Mouse (Mus musculus): ENCODE measurements at regions not wholly inside any gene's neighbourhood (a gene's known extent, or its start where the extent isn't known, plus 50 kb on each side); places are given as distances from the start of the nearest gene placed in this dataset.

- no peak overlapping the region for H3K4me3 ChIP-seq (ENCODE audit: low read length)
- no peak overlapping the region for H3K9ac ChIP-seq (replicated peaks; ENCODE audit: low read length)
- WGBS: 88% methylated on average over 1 of the region's 1 CpGs
- H3K4me1 ChIP-seq (ENCODE audit: insufficient read depth, low read length): no peaks in the 10 kb centered on the region; the same call in 1 of the 2 replicates
- no peak for ATAC-seq (ENCODE audit: low FRiP score, low TSS enrichment)
- no peaks in the 10 kb centered on the region for H3K36me3 ChIP-seq (ENCODE audit: insufficient read depth, low read length)
- no peaks in the 10 kb centered on the region for H3K9me3 ChIP-seq (ENCODE audit: low read length)
- H3K27ac ChIP-seq (ENCODE audit: low read length): no peak overlapping the region
- H3K4me2 ChIP-seq (replicated peaks; ENCODE audit: low read depth, low read length): no peak overlapping the region
- H3K27me3 ChIP-seq (ENCODE audit: insufficient read depth, low read length): no peaks in the 10 kb centered on the region
These were observed 444.6 kb upstream of the Ubash3b start for GRCm38 (mm10) chr9:41606136-41606535.

DNA sequence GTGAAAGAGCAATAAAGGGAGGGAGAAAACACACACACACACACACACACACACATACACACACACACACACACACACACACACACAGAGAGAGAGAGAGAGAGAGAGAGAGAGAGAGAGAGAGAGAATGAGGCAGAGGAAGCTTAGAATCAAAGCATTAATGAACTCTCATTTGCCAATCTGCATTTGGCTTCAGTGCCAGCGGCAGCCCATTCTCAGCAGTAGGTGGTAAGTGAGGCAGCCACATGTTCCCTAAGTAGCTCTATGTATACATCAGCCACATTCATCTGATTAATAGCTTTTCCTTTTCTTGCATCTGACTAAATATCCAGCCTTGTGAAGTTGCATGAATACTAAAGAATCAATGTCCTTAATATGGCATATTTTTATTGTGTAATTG, 443.4 kb upstream of the Ubash3b start:
- H3K4me1 ChIP-seq (ENCODE audit: insufficient read depth, low read length): 0 out of 2 replicates have a peak, but pooled peaks cover under 1% of the 10 kb centered on the region
- WGBS: 70% methylated on average over 1 of the region's 1 CpGs
- no peaks in the 10 kb centered on the region for H3K27me3 ChIP-seq (ENCODE audit: insufficient read depth, low read length)
- no peak overlapping the region for H3K4me3 ChIP-seq (ENCODE audit: low read length)
- no peaks in the 10 kb centered on the region for H3K36me3 ChIP-seq (ENCODE audit: insufficient read depth, low read length)
- H3K9me3 ChIP-seq (ENCODE audit: low read length): no peaks in the 10 kb centered on the region
- ATAC-seq (ENCODE audit: low FRiP score, low TSS enrichment): no peak
- H3K9ac ChIP-seq (replicated peaks; ENCODE audit: low read length): no peak overlapping the region
- H3K4me2 ChIP-seq (replicated peaks; ENCODE audit: low read depth, low read length): no peak overlapping the region
- H3K27ac ChIP-seq (ENCODE audit: low read length): no peak overlapping the region

GRCm38 (mm10) chr9:41600778-41601177, 439.3 kb upstream of the Ubash3b start:
- H3K9ac ChIP-seq (replicated peaks; ENCODE audit: low read length): no peak overlapping the region
- H3K36me3 ChIP-seq (ENCODE audit: insufficient read depth, low read length): no peaks in the 10 kb centered on the region
- no peak overlapping the region for H3K4me3 ChIP-seq (ENCODE audit: low read length)
- no peak overlapping the region for H3K27ac ChIP-seq (ENCODE audit: low read length)
- H3K9me3 ChIP-seq (ENCODE audit: low read length): no peaks in the 10 kb centered on the region
- H3K4me2 ChIP-seq (replicated peaks; ENCODE audit: low read depth, low read length): no peak overlapping the region
- H3K27me3 ChIP-seq (ENCODE audit: insufficient read depth, low read length): no peaks in the 10 kb centered on the region
- ATAC-seq (ENCODE audit: low FRiP score, low TSS enrichment): no peak
- 52% methylated on average over 3 of the region's 3 CpGs for WGBS
- H3K4me1 ChIP-seq (ENCODE audit: insufficient read depth, low read length): 0 out of 2 replicates have a peak, but pooled peaks cover 5% of the 10 kb centered on the region

GRCm38 (mm10) chr9:41599874-41600273, 438.4 kb upstream of the Ubash3b start:
- Histone ChIP-seq H3K36me3 (ENCODE audit: insufficient read depth, low read length) (no peaks in the 10 kb centered on the region), H3K9ac (replicated peaks; ENCODE audit: low read length) (no peak overlapping the region), H3K27me3 (ENCODE audit: insufficient read depth, low read length) (no peaks in the 10 kb centered on the region), H3K4me2 (replicated peaks; ENCODE audit: low read depth, low read length) (no peak overlapping the region), H3K27ac (ENCODE audit: low read length) (no peak overlapping the region), H3K9me3 (ENCODE audit: low read length) (no peaks in the 10 kb centered on the region), H3K4me3 (ENCODE audit: low read length) (no peak overlapping the region), H3K4me1 (ENCODE audit: insufficient read depth, low read length) (0 out of 2 replicates have a peak, but pooled peaks cover 5% of the 10 kb centered on the region)
- WGBS: 29% methylated on average over 1 of the region's 1 CpGs
- ATAC-seq (ENCODE audit: low FRiP score, low TSS enrichment): no peak

DNA sequence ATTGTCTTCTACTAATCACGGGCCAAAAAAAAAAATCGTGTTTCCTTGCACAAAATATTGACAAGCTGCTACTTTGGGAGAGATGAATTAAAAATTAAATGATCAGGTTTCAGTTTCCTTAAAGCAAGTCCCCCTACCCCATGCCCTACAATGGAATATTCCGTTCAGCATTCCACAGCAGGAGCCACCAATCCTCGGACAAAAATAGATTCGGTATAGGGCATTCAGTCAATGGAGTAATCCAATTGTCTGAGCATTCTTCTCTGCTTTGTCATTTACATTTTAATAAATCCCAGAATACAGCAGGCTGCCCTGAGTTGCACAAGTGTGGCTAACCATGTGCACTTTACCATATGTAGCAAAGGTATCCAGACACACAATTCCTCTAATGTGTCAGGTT, 434.3 kb upstream of the Ubash3b start:
- 0 out of 2 replicates have a peak, but pooled peaks cover 5% of the 10 kb centered on the region for H3K4me1 ChIP-seq (ENCODE audit: insufficient read depth, low read length)
- no peak overlapping the region for H3K27ac ChIP-seq (ENCODE audit: low read length)
- ATAC-seq (ENCODE audit: low FRiP score, low TSS enrichment): no peak
- no peak overlapping the region for H3K4me3 ChIP-seq (ENCODE audit: low read length)
- WGBS: 62% methylated on average over 5 of the region's 5 CpGs
- no peak overlapping the region for H3K9ac ChIP-seq (replicated peaks; ENCODE audit: low read length)
- no peak overlapping the region for H3K4me2 ChIP-seq (replicated peaks; ENCODE audit: low read depth, low read length)
- no peaks in the 10 kb centered on the region for H3K9me3 ChIP-seq (ENCODE audit: low read length)
- H3K27me3 ChIP-seq (ENCODE audit: insufficient read depth, low read length): no peaks in the 10 kb centered on the region
- 0 out of 2 replicates have a peak, but pooled peaks cover 6% of the 10 kb centered on the region for H3K36me3 ChIP-seq (ENCODE audit: insufficient read depth, low read length)

DNA sequence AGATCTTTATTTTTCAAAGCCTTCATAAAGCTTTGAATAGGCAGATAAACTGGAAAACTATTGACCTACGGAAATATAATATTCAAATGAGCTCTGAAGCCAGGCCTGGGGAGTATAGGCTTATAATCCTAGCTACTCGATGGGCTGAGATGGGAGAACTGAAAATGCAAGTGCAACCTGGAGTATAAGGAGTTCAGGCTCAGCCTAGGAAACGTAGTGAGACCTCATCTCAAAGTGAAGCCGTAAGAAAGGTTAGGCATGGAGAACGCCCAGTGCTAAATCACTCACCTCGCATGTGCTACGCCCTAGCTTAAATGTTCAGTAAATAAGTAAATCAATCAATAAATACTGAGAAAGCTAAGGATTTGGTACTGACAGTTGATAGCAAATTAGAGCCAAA, 432.5 kb upstream of the Ubash3b start:
- Histone ChIP-seq H3K9ac (replicated peaks; ENCODE audit: low read length) (no peak overlapping the region), H3K9me3 (ENCODE audit: low read length) (no peaks in the 10 kb centered on the region), H3K27ac (ENCODE audit: low read length) (no peak overlapping the region), H3K4me2 (replicated peaks; ENCODE audit: low read depth, low read length) (no peak overlapping the region), H3K36me3 (ENCODE audit: insufficient read depth, low read length) (peaks cover 13% of the 10 kb centered on the region; the same call in 1 of the 2 replicates), H3K27me3 (ENCODE audit: insufficient read depth, low read length) (no peaks in the 10 kb centered on the region), H3K4me3 (ENCODE audit: low read length) (no peak overlapping the region), H3K4me1 (ENCODE audit: insufficient read depth, low read length) (0 out of 2 replicates have a peak, but pooled peaks cover 2% of the 10 kb centered on the region)
- ATAC-seq (ENCODE audit: low FRiP score, low TSS enrichment): no peak
- 82% methylated on average over 7 of the region's 7 CpGs for whole genome bisulfite sequencing

GRCm38 (mm10) chr9:41592900-41593690, 431.6 kb upstream of the Ubash3b start:
- no peak overlapping the region for H3K4me3 ChIP-seq (ENCODE audit: low read length)
- ATAC-seq (ENCODE audit: low FRiP score, low TSS enrichment): no peak
- H3K9me3 ChIP-seq (ENCODE audit: low read length): no peaks in the 10 kb centered on the region
- peaks cover 8% of the 10 kb centered on the region; the same call in 1 of the 2 replicates for H3K4me1 ChIP-seq (ENCODE audit: insufficient read depth, low read length)
- H3K9ac ChIP-seq (replicated peaks; ENCODE audit: low read length): no peak overlapping the region
- 90% methylated on average over 4 of the region's 4 CpGs for WGBS
- H3K27me3 ChIP-seq (ENCODE audit: insufficient read depth, low read length): no peaks in the 10 kb centered on the region
- no peak overlapping the region for H3K27ac ChIP-seq (ENCODE audit: low read length)
- H3K4me2 ChIP-seq (replicated peaks; ENCODE audit: low read depth, low read length): no peak overlapping the region
- peaks cover 13% of the 10 kb centered on the region; the same call in 1 of the 2 replicates for H3K36me3 ChIP-seq (ENCODE audit: insufficient read depth, low read length)

DNA sequence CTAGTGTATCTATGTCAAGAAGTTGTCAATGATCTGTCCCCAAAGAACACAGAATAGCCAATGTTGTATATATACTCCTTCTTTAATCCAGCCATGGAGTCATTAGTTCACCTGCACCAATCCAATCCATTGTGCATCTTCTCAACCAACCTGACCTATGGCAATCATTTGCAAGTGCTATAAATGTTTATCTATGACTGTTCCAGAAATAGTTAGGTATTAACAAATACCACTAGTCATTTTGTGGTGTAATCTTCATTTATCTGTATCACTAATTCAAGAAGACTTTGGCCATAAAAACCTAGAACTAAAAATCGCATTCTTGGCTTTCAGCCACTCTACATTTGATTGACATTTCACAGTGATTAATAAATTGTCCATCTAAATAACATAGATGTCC, 430.6 kb upstream of the Ubash3b start:
- Histone ChIP-seq H3K4me2 (replicated peaks; ENCODE audit: low read depth, low read length) (no peak overlapping the region), H3K9me3 (ENCODE audit: low read length) (no peaks in the 10 kb centered on the region), H3K9ac (replicated peaks; ENCODE audit: low read length) (no peak overlapping the region), H3K27ac (ENCODE audit: low read length) (no peak overlapping the region), H3K4me3 (ENCODE audit: low read length) (no peak overlapping the region), H3K36me3 (ENCODE audit: insufficient read depth, low read length) (peaks cover 13% of the 10 kb centered on the region; the same call in 1 of the 2 replicates), H3K27me3 (ENCODE audit: insufficient read depth, low read length) (no peaks in the 10 kb centered on the region), H3K4me1 (ENCODE audit: insufficient read depth, low read length) (peaks cover 8% of the 10 kb centered on the region; the same call in 1 of the 2 replicates)
- WGBS: 84% methylated on average over 1 of the region's 1 CpGs
- no peak for ATAC-seq (ENCODE audit: low FRiP score, low TSS enrichment)

- no peak for ATAC-seq (ENCODE audit: low FRiP score, low TSS enrichment)
- WGBS: 88% methylated on average over 4 of the region's 4 CpGs
These were observed 428.7 kb upstream of the Ubash3b start for GRCm38 (mm10) chr9:41590164-41590563.

More at GRCm38 (mm10) chr9:41590164-41590563, 428.7 kb upstream of the Ubash3b start:
- Histone ChIP-seq H3K4me3 (ENCODE audit: low read length) (no peak overlapping the region), H3K9me3 (ENCODE audit: low read length) (no peaks in the 10 kb centered on the region), H3K9ac (replicated peaks; ENCODE audit: low read length) (no peak overlapping the region), H3K27me3 (ENCODE audit: insufficient read depth, low read length) (no peaks in the 10 kb centered on the region), H3K4me1 (ENCODE audit: insufficient read depth, low read length) (peaks cover 14% of the 10 kb centered on the region; the same call in 1 of the 2 replicates), H3K4me2 (replicated peaks; ENCODE audit: low read depth, low read length) (no peak overlapping the region), H3K27ac (ENCODE audit: low read length) (no peak overlapping the region), H3K36me3 (ENCODE audit: insufficient read depth, low read length) (peaks cover 13% of the 10 kb centered on the region; the same call in 1 of the 2 replicates)

Measured in kidney, embryonic 16.5 days (tissue).